Mouse (Mus musculus): ENCODE measurements at regions not wholly inside any gene's neighbourhood (a gene's known extent, or its start where the extent isn't known, plus 50 kb on each side); places are given as distances from the start of the nearest gene placed in this dataset.

DNA sequence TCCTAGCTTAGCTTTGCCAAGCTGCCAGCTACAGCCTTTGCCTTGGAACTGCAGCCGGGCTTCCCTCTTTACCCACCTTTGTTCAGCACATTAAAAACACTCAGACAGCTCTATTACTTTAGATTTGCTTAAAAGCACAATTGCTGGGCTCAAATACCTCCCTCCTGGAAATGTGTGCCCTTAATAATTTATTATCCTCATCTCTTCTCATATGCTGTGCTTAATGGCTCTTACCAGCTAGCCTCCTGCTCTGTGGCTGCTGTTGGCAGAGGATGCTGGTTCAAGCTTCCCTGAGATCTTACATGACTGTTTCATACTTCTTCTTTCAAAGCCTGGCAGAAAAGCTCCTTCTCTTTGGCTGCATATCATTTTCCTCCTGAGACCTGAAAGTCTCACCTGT is 378.1 kb upstream of the Cdh19 start:
- DNase-seq (ENCODE audit: low spot score) = no peak

DNA sequence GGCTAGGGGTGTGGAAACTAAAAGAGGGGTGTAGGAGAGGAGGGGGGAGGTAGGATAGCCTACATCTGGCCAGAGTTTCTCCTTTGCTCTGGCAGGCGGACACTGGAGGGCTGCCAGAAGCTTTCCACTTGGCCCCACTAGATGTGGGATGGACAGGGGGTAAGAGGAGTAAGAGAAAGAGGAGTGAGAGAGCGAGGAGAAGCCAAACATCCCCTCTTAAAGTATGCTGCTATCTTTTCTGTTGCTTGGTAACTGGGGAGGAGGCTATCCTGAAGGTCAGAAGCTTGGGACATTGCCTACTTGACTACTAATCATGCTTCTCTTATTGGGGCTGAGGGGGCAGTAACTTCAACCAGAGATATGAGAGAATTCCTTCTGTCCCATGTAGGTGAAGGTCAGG is 360.5 kb upstream of the Cdh19 start:
- peak; percentile 52 for DNase-seq (ENCODE audit: low spot score)

DNA sequence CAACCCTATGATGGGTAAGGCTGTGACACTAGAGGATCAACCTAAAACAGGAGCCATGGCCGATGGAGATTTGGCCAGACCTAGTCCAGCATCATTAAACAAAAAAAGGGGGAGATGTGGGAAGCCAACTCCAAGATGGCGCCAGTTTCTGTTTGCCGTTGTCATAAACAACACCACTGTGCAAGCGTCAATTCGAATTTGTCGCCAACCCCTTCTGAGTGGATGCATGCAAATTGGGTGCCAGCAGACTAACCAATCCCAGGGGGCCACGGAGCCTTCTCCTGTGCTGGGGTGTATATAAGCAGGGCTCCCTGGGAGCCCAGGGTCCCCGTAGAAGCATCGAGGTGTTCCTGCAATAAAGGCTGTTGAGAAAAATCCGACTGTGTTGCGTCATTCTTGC is 324.9 kb upstream of the Cdh19 start:
- DNase-seq (ENCODE audit: low spot score) = no peak

DNA sequence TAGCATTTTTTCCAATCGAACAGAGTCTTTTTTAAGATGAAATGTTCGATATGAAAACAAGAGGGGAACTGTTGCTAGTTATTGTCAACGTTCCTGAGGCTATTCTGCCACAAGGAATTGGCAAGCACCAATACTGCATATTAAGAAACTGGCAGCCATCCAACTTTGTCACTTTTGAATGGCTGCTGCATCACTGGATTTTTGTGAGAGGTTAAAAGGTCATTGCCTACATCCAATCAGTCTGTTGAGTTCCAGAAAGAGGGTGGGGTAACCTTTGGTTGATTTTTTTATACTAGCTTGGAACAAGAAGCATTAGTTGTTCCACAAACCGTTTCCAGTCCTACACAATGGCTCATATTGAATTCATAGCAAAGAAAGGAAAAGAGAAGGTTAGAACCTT is 309.0 kb upstream of the Cdh19 start:
- no peak for DNase-seq (ENCODE audit: low spot score)

DNA sequence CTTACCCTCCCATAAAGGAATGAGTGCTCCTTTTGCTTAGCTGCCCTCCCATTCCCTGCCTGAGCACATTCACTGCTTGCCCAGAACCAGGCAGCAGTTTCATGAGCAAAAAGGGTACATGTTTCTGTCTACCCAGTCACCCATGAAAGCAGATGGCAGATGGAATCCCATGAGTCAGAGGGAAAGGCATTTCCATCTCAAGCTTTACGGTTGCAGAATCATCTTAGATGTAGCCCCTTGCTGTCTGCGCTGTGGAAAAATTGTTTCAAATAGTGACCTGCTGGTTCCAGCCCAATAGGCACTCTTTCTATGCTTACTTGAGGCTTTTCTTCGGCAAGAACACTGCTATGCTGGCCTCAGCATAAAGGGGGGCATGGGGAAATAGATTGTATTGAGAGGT is 308.5 kb upstream of the Cdh19 start:
- DNase-seq (ENCODE audit: low spot score) = no peak

DNA sequence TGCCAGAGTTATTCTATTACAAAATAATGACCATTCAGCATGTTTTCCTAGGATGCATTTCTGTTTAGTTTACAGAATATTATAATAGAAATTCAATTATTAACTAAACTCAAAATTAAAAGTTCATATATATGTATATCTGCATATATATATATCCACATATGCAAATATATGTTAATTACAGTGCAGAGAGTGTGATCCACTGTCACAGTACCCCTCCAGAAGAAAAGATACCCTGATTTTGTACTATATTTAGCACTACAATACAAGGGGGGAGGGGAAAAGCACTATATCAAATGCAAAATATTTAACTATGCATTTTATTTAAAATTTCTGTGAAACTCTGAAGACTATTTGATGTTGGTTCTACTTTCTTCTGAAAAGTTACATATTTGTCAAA is 265.4 kb upstream of the Cdh19 start:
- no peak for DNase-seq (ENCODE audit: low spot score)

DNA sequence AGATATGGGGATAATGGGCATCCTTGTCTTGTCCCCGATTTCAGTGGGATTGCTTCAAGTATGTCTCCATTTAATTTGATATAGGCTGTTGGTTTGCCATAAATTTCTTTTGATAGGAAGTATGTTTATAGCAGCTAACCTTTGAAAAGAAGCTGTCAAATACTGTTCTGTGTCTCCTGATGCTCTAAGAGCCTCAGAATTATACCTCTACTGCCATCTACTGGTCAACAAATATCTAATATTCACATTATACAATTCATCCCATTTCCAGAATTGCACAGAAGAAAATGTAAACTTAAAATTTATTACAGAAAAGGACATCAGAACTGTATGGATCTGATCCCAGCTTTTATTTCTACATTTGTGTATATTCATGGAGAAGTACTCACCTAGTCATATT is 265.0 kb upstream of the Cdh19 start:
- DNase-seq (ENCODE audit: low spot score) = no peak
